Mouse (Mus musculus) small intestine, adult 2 months (tissue): Measurements from ENCODE around the gene Olfr1255. TPM values are rescaled to one million over a fixed set of nuclear protein-coding genes. Genes with fewer than 3 reads are reported as not detected.

Experiments
- H3K27ac ChIP-seq: fragments of 200-500 bp; 2 replicates; pipeline ENCODE4 v1.5.1; 2012; ENCODE audit warnings: low read depth, low read length, control low read depth, inconsistent platforms; ENCODE audit not compliant: insufficient read depth
- H3K27me3 ChIP-seq: fragments of 200-500 bp; 2 replicates; pipeline ENCODE4 v1.6.1; 2012; ENCODE audit warnings: mild to moderate bottlenecking, moderate library complexity, low read length, inconsistent platforms; ENCODE audit not compliant: control insufficient read depth, insufficient read depth
- H3K36me3 ChIP-seq: fragments of 200-500 bp; 2 replicates; pipeline ENCODE4 v1.6.1; 2012; ENCODE audit warnings: mild to moderate bottlenecking, low read length, control low read depth, inconsistent platforms; ENCODE audit not compliant: control insufficient read depth, insufficient read depth
- H3K4me1 ChIP-seq: fragments of 200-500 bp; 2 replicates; pipeline ENCODE4 v1.6.1; 2012; ENCODE audit warnings: low read length, inconsistent platforms, mixed read lengths; ENCODE audit not compliant: control insufficient read depth, insufficient read depth, insufficient read length
- H3K4me3 ChIP-seq: fragments of 200-500 bp; 2 replicates; pipeline ENCODE4 v1.5.1; 2012; ENCODE audit warnings: low read depth, mild to moderate bottlenecking, control low read depth, inconsistent platforms, low read length, moderate library complexity
- CTCF ChIP-seq: fragments of 200-500 bp; IDR thresholded peaks from 2 replicates; pipeline ENCODE4 v1.5.1; 2012; ENCODE audit warnings: low read depth, mild to moderate bottlenecking, control low read depth, inconsistent platforms, low read length, moderate library complexity, mixed read lengths; ENCODE audit not compliant: insufficient replicate concordance, insufficient read length; ENCODE audit errors: extremely low read depth
- POLR2A ChIP-seq: fragments of 200-500 bp; IDR thresholded peaks from 2 replicates; pipeline ENCODE4 v1.6.1; 2012; ENCODE audit warnings: low read depth, mild to moderate bottlenecking, control low read depth, inconsistent platforms, low read length, moderate library complexity
- WGBS: fragments of 180-500 bp; shearing (Covaris S2); methylation state at CpG from one replicate; pipeline ENCODE4 v1.1.7; 2018; 5-methylcytosine and 5-hydroxymethylcytosine counted together
- polyA plus RNA-seq: library from polyadenylated mRNA; depleted of rRNA; stranded (reverse); fragments of >200 nt; gene quantifications from 2 replicates; pipeline ENCODE4 v1.2.3, GENCODE M21; 2012; rRNA removed

Gene Olfr1255
- polyA plus RNA-seq, 1 experiment = not detected

DNA sequence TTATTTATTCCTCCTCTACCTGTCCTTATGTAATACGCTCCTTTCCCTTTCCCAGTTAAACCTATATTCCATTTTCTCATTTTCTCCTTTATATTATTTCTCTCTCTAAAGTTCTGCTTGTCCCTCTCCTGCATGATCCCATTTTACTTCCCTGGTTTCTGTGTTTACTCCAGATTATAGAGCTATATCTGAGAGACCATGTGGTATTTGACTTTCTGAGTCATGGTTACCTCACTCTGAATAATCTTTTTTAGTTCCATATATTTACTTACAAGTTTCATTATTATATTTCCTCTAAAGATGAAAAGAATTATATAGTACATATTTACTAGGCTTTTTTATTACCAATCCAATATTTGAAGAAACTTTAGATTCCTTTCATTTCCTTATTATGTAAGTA, 37.4 kb downstream of the Olfr1255 start:
- 83% methylated on average over 1 of the region's 1 CpGs for whole genome bisulfite sequencing
- Histone ChIP-seq H3K27me3 (no peaks in the 10 kb centered on the region), H3K36me3 (no peaks in the 10 kb centered on the region), H3K4me1 (no peaks in the 10 kb centered on the region), H3K4me3 (no peak overlapping the region), H3K27ac (no peak overlapping the region)
- TF ChIP-seq POLR2A (no peak), CTCF (no peak)

Other genes with a start within 250 kb of the Olfr1255 start
- not detected in 2 replicates for gene Olfr1245, start 233.6 kb upstream of the Olfr1255 start, polyA plus RNA-seq
- not detected in 2 replicates for gene Olfr1246, start 218.9 kb upstream of the Olfr1255 start, polyA plus RNA-seq
- not detected in 2 replicates for gene Olfr1247, start 197.9 kb upstream of the Olfr1255 start, polyA plus RNA-seq
- not detected in 2 replicates for gene Olfr1248, start 193.8 kb upstream of the Olfr1255 start, polyA plus RNA-seq
- gene Olfr1249, start 177.1 kb upstream of the Olfr1255 start, polyA plus RNA-seq = not detected in 2 replicates
- gene Olfr1250, start 150.6 kb upstream of the Olfr1255 start, polyA plus RNA-seq = not detected in 2 replicates
- gene Olfr1251, start 140.1 kb upstream of the Olfr1255 start, polyA plus RNA-seq = not detected in 2 replicates
- not detected in 2 replicates for gene Olfr1252, start 87.0 kb upstream of the Olfr1255 start, polyA plus RNA-seq
- gene Olfr1253, start 55.0 kb upstream of the Olfr1255 start, polyA plus RNA-seq = not detected in 2 replicates
- not detected in 2 replicates for gene Olfr1254, start 18.4 kb upstream of the Olfr1255 start, polyA plus RNA-seq
- gene Olfr1256, start 29.5 kb downstream of the Olfr1255 start, polyA plus RNA-seq = not detected in 2 replicates
- not detected in 2 replicates for gene Olfr48, start 36.2 kb downstream of the Olfr1255 start, polyA plus RNA-seq
- gene Olfr1257, start 66.4 kb downstream of the Olfr1255 start, polyA plus RNA-seq = not detected in 2 replicates
- not detected in 2 replicates for gene Olfr1258, start 115.3 kb downstream of the Olfr1255 start, polyA plus RNA-seq
- 0.18 TPM in 1 of 2 replicates, not detected in the other for gene Olfr1259, start 136.6 kb downstream of the Olfr1255 start, polyA plus RNA-seq
- not detected in 2 replicates for gene Olfr1260, start 162.3 kb downstream of the Olfr1255 start, polyA plus RNA-seq
- gene Olfr1261, start 179.2 kb downstream of the Olfr1255 start, polyA plus RNA-seq = not detected in 2 replicates
- not detected in 2 replicates for gene Olfr1262, start 188.1 kb downstream of the Olfr1255 start, polyA plus RNA-seq
- not detected in 2 replicates for gene Olfr1263, start 200.1 kb downstream of the Olfr1255 start, polyA plus RNA-seq
- gene Olfr1264, start 213.5 kb downstream of the Olfr1255 start, polyA plus RNA-seq = not detected in 2 replicates
- not detected in 2 replicates for gene Olfr1265, start 223.3 kb downstream of the Olfr1255 start, polyA plus RNA-seq